Mouse (Mus musculus) hindbrain, postnatal 0 days (tissue): ENCODE results near the gene Zfp454. TPM values are rescaled to one million over a fixed set of nuclear protein-coding genes. Genes with fewer than 3 reads are reported as not detected.

Source experiments
- ATAC-seq: fragments of 200-750 bp; cut with Nextera tagmentation; 2 replicates; pipeline ENCODE4 v1.8.0; 2017; ENCODE audit warnings: mild to moderate bottlenecking, moderate TSS enrichment, moderate library complexity
- DNase-seq: peaks from one replicate; pipeline ENCODE4 v3.0.0-alpha.2; 2015; ENCODE audit warnings: low spot score
- H3K27ac ChIP-seq: fragments of 300-500 bp; sonication (generic); 2 replicates; pipeline ENCODE4 v1.5.1; 2014; ENCODE audit warnings: mild to moderate bottlenecking
- H3K27me3 ChIP-seq: fragments of 300-500 bp; sonication (generic); 2 replicates; pipeline ENCODE4 v1.6.1; 2014; ENCODE audit warnings: low read length, mixed read lengths; ENCODE audit not compliant: insufficient read depth
- H3K36me3 ChIP-seq: fragments of 300-500 bp; sonication (generic); 2 replicates; pipeline ENCODE4 v1.6.1; 2014; ENCODE audit warnings: low read length, mixed read lengths; ENCODE audit not compliant: insufficient read depth
- H3K4me1 ChIP-seq: fragments of 300-500 bp; sonication (generic); 2 replicates; pipeline ENCODE4 v1.6.1; 2014; ENCODE audit warnings: antibody characterized with exemption, low read length, mixed read lengths; ENCODE audit not compliant: insufficient read depth
- H3K4me2 ChIP-seq: fragments of 300-500 bp; sonication (generic); 2 replicates; pipeline ENCODE4 v1.6.1; 2014; ENCODE audit warnings: low read depth, mild to moderate bottlenecking, low read length, moderate library complexity, mixed read lengths
- H3K4me3 ChIP-seq: fragments of 300-500 bp; sonication (generic); 2 replicates; pipeline ENCODE4 v1.5.1; 2014; ENCODE audit warnings: low read length
- H3K9ac ChIP-seq: fragments of 300-500 bp; sonication (generic); replicated peaks from 2 replicates; pipeline ENCODE4 v1.6.1; 2014; ENCODE audit warnings: mild to moderate bottlenecking, low read length, moderate library complexity, mixed read lengths
- H3K9me3 ChIP-seq: fragments of 300-500 bp; sonication (generic); 2 replicates; pipeline ENCODE4 v1.6.1; 2016; ENCODE audit warnings: low read length, mixed read lengths
- CTCF ChIP-seq: IDR thresholded peaks from 2 replicates; pipeline ENCODE4 v1.5.1; 2016; ENCODE audit warnings: antibody characterized with exemption, control low read depth, low read depth
- WGBS: fragments of 180-500 bp; shearing (Covaris S2); extraction: QIAGEN DNeasy Blood & Tissue Kit; methylation state at CpG from one replicate; pipeline ENCODE4 v1.1.7; 2014; 5-methylcytosine and 5-hydroxymethylcytosine counted together
- polyA plus RNA-seq: library from polyadenylated mRNA; unstranded; fragments of >200 nt; fragmentation: Nextera tagmentation; extraction: Ambion mirVana; gene quantifications from 2 replicates; pipeline ENCODE4 v1.2.1, GENCODE M21; 2015
- total RNA-seq: library from RNA; depleted of rRNA; stranded (reverse); fragments of >200 nt; gene quantifications from 2 replicates; pipeline ENCODE4 v1.2.3, GENCODE M21; 2014

The Zfp454 gene
- total and polyA plus RNA-seq, 2 experiments from 2014 or later, result 3.5 to 6.2 TPM

DNA sequence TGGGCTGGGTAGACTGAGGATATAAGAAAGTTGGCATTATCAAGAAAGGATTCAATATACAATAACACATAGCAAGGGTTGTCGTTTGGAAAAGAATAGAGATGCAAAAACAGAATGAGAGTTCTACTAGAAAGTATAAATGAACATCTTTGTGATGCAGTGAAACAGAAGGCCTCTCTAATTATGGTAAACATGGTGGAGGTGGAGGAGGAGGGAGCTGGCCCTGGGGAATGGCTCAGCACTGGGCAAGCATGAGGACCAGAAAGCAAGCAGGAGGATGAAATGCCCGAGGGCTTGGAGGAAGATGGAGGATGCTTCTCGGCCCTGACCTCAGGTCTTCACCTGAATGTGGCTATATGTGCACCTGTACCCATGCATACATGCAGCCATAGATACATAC, 27.0 kb upstream of the Zfp454 start:
- H3K27me3 ChIP-seq, result no peaks in the 10 kb centered on the region
- H3K4me1 ChIP-seq, result peaks cover 4% of the 10 kb centered on the region; the same call in 1 of the 2 replicates
- no peak overlapping the region for H3K4me3 ChIP-seq
- H3K9ac ChIP-seq, result no peak overlapping the region
- peaks cover 7% of the 10 kb centered on the region; the same call in 1 of the 2 replicates for H3K9me3 ChIP-seq
- no peak for DNase-seq
- ATAC-seq, result no peak
- H3K36me3 ChIP-seq, result peaks cover 28% of the 10 kb centered on the region
- peak overlapping the region; percentile 64 for H3K4me2 ChIP-seq
- WGBS, result 95% methylated on average over 3 of the region's 3 CpGs
- H3K27ac ChIP-seq, result no peak overlapping the region
- no peak for TF ChIP-seq CTCF

GRCm38 (mm10) chr11:50913301-50913700, 25.9 kb upstream of the Zfp454 start:
- DNase-seq (no peak), ATAC-seq (no peak)
- no peak overlapping the region for H3K4me3 ChIP-seq
- peaks cover 11% of the 10 kb centered on the region; the same call in 1 of the 2 replicates for H3K9me3 ChIP-seq
- no peak overlapping the region for H3K4me2 ChIP-seq
- no peak overlapping the region for H3K9ac ChIP-seq
- no peak for TF ChIP-seq CTCF
- 79% methylated on average over 1 of the region's 1 CpGs for WGBS
- H3K4me1 ChIP-seq, result peaks cover 4% of the 10 kb centered on the region; the same call in 1 of the 2 replicates
- H3K27me3 ChIP-seq, result no peaks in the 10 kb centered on the region
- H3K36me3 ChIP-seq, result peaks cover 40% of the 10 kb centered on the region
- H3K27ac ChIP-seq, result no peak overlapping the region

DNA sequence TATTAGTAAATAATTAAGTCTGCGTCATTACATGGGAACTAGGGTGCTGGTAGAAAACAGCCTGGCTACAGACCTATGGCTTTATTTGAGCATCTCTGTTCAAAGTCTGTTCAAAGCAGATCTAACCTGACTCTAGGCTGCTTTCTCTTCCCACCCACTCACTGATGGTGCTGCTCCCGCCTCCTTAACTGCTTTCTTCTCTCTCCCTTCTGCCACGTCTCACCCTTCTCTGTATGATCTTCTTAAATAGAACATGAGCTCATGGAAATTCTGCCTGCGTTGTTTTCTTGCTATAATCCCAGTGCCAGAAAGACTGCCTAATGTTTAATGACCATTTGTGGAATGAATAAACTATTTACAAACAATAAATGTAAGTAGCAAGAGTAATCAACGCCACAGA, 20.7 kb upstream of the Zfp454 start:
- H3K9me3 ChIP-seq, result peaks cover 25% of the 10 kb centered on the region; the same call in 1 of the 2 replicates
- no peak overlapping the region for H3K4me3 ChIP-seq
- no peak for DNase-seq
- H3K4me1 ChIP-seq, result no peaks in the 10 kb centered on the region
- TF ChIP-seq CTCF, result no peak
- no peak overlapping the region for H3K27ac ChIP-seq
- H3K4me2 ChIP-seq, result no peak overlapping the region
- 90% methylated on average over 5 of the region's 5 CpGs for WGBS
- H3K9ac ChIP-seq, result no peak overlapping the region
- peaks cover 89% of the 10 kb centered on the region for H3K36me3 ChIP-seq
- no peaks in the 10 kb centered on the region for H3K27me3 ChIP-seq
- ATAC-seq, result no peak

GRCm38 (mm10) chr11:50897359-50897758, 9.9 kb upstream of the Zfp454 start:
- H3K4me3 ChIP-seq, result no peak overlapping the region
- no peaks in the 10 kb centered on the region for H3K4me1 ChIP-seq
- H3K9ac ChIP-seq, result no peak overlapping the region
- no peak for TF ChIP-seq CTCF
- H3K36me3 ChIP-seq, result peaks cover 28% of the 10 kb centered on the region
- H3K9me3 ChIP-seq, result peaks cover 49% of the 10 kb centered on the region
- H3K4me2 ChIP-seq, result no peak overlapping the region
- no peak for DNase-seq
- 85% methylated on average over 1 of the region's 1 CpGs for WGBS
- no peak for ATAC-seq
- H3K27me3 ChIP-seq, result no peaks in the 10 kb centered on the region
- no peak overlapping the region for H3K27ac ChIP-seq

GRCm38 (mm10) chr11:50892441-50892840, 5.0 kb upstream of the Zfp454 start:
- H3K4me3 ChIP-seq, result no peak overlapping the region
- no peaks in the 10 kb centered on the region for H3K36me3 ChIP-seq
- H3K4me1 ChIP-seq, result no peaks in the 10 kb centered on the region
- 62% methylated on average over 2 of the region's 2 CpGs for WGBS
- H3K9ac ChIP-seq, result no peak overlapping the region
- H3K27me3 ChIP-seq, result no peaks in the 10 kb centered on the region
- H3K9me3 ChIP-seq, result peaks cover 4% of the 10 kb centered on the region; the same call in 1 of the 2 replicates
- no peak for TF ChIP-seq CTCF
- no peak for DNase-seq
- no peak overlapping the region for H3K4me2 ChIP-seq
- H3K27ac ChIP-seq, result no peak overlapping the region
- ATAC-seq, result no peak

GRCm38 (mm10) chr11:50886933-50887293, 538 bp downstream of the Zfp454 start:
- TF ChIP-seq CTCF, result no peak
- 17% methylated on average over 10 of the region's 10 CpGs for WGBS
- Histone ChIP-seq H3K9ac (peak overlapping the region; percentile 45), H3K4me1 (peaks cover 6% of the 10 kb centered on the region; the same call in 1 of the 2 replicates), H3K9me3 (0 out of 2 replicates have a peak, but pooled peaks cover 2% of the 10 kb centered on the region), H3K4me3 (peak overlapping the region; percentile 38), H3K4me2 (peak overlapping the region; percentile 80), H3K27me3 (no peaks in the 10 kb centered on the region), H3K27ac (peak overlapping the region; percentile 62), H3K36me3 (peaks cover 18% of the 10 kb centered on the region)
- ATAC-seq (peak; percentile 9; the same call in 1 of the 2 replicates), DNase-seq (peak; percentile 10)

DNA sequence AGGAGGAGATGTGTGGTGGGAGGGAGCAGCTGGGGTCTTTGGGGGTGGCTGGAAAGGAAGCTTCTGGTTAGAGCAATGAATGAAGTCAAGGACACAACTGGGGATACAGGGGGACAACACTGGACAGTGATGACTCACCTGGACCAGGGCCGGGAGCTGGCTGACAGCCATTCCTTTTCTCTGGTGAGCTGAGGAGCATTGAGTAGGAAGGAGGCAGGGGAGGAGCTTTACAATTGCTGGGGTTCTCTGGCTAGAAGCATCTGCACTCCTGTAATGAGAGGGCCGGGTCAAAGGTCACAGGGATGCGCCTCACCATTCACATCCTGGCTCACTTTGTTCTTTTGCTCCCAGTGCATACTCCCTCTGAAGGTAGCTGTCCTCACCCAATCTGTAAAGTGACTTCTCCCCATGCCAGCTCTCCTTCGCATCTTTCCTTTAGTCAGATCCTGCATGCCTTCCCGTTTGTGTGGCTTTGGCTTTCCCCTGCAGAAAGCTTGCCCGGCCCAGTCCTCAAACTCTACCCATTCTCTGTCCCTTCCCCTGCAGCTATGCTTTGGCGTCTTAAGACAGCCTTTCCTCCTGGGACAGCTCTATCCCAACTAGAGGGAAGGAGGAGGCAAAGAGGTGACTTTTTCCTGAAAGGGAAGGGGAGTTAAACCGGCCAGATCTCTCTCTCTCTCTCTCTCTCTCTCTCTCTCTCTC, 1.1 kb downstream of the Zfp454 start:
- ATAC-seq (no peak), DNase-seq (no peak)
- 41% methylated on average over 8 of the region's 8 CpGs for WGBS
- Histone ChIP-seq H3K4me3 (peak overlapping the region; percentile 38), H3K27ac (no peak overlapping the region), H3K27me3 (no peaks in the 10 kb centered on the region), H3K4me2 (peak overlapping the region; percentile 80), H3K36me3 (peaks cover 18% of the 10 kb centered on the region), H3K9me3 (0 out of 2 replicates have a peak, but pooled peaks cover 2% of the 10 kb centered on the region), H3K9ac (peak overlapping the region; percentile 45; the same call in 1 of the 2 replicates), H3K4me1 (peaks cover 6% of the 10 kb centered on the region; the same call in 1 of the 2 replicates)
- no peak for TF ChIP-seq CTCF
